Mouse (Mus musculus) bone marrow macrophage, adult 2 months (primary cell): ENCODE measurements around the gene Tmem206. TPM values are rescaled to one million over a fixed set of nuclear protein-coding genes. Genes with fewer than 3 reads are reported as not detected.

Source experiments
- H3K27ac ChIP-seq: 2 replicates; pipeline ENCODE4 v1.5.1; 2012; ENCODE audit warnings: low read depth, low read length; ENCODE audit not compliant: insufficient read depth
- H3K4me1 ChIP-seq: 2 replicates; pipeline ENCODE4 v1.6.1; 2012; ENCODE audit warnings: low read length; ENCODE audit not compliant: control insufficient read depth, insufficient read depth
- H3K4me3 ChIP-seq: 2 replicates; pipeline ENCODE4 v1.5.1; 2012; ENCODE audit warnings: mild to moderate bottlenecking, low read length, moderate library complexity; ENCODE audit not compliant: insufficient read depth
- CTCF ChIP-seq: IDR thresholded peaks from 2 replicates; pipeline ENCODE4 v1.5.1; 2012; ENCODE audit warnings: low read depth, mild to moderate bottlenecking, low read length, moderate library complexity
- POLR2A ChIP-seq: IDR thresholded peaks from 2 replicates; pipeline ENCODE4 v1.6.1; 2012; ENCODE audit warnings: mild to moderate bottlenecking, low read depth, low read length, borderline replicate concordance
- polyA plus RNA-seq: library from polyadenylated mRNA; stranded (reverse); fragments of >200 nt; gene quantifications from 2 replicates; pipeline ENCODE4 v1.2.4, GENCODE M21; 2012; ENCODE audit not compliant: missing spikeins, insufficient read depth, insufficient read length

Tmem206 gene
- polyA plus RNA-seq, 1 experiment: 37.6 TPM

GRCm38 (mm10) chr1:191324733-191325590, 750 bp upstream of the Tmem206 start:
- Histone ChIP-seq H3K27ac (peak overlapping the region; percentile 46), H3K4me3 (no peak overlapping the region), H3K4me1 (peaks cover 13% of the 10 kb centered on the region)
- TF ChIP-seq POLR2A: no peak
- TF ChIP-seq CTCF: no peak

GRCm38 (mm10) chr1:191326233-191326882, 646 bp downstream of the Tmem206 start:
- Histone ChIP-seq H3K4me3 (peak overlapping the region; percentile 94), H3K4me1 (peaks cover 26% of the 10 kb centered on the region), H3K27ac (peak overlapping the region; percentile 98)
- TF ChIP-seq POLR2A (peak; percentile 57; the same call in 1 of the 2 replicates), CTCF (no peak; the same call in 1 of the 2 replicates)

- Histone ChIP-seq H3K27ac (peak overlapping the region; percentile 98), H3K4me3 (peak overlapping the region; percentile 94), H3K4me1 (peaks cover 35% of the 10 kb centered on the region)
- TF ChIP-seq CTCF (no peak), POLR2A (no peak)
Measured at GRCm38 (mm10) chr1:191327258-191327657, 1.5 kb downstream of the Tmem206 start.

GRCm38 (mm10) chr1:191328019-191328441, 2.3 kb downstream of the Tmem206 start:
- H3K27ac ChIP-seq: peak overlapping the region; percentile 98
- TF ChIP-seq POLR2A (no peak), CTCF (no peak)
- H3K4me3 ChIP-seq: peak overlapping the region; percentile 94
- H3K4me1 ChIP-seq: peaks cover 43% of the 10 kb centered on the region

- TF ChIP-seq POLR2A (no peak), CTCF (no peak)
- peak overlapping the region; percentile 23 for H3K27ac ChIP-seq
- peaks cover 56% of the 10 kb centered on the region for H3K4me1 ChIP-seq
- peak overlapping the region; percentile 14; the same call in 1 of the 2 replicates for H3K4me3 ChIP-seq
Measured at GRCm38 (mm10) chr1:191330356-191330755, 4.6 kb downstream of the Tmem206 start.

GRCm38 (mm10) chr1:191334500-191334899, 8.8 kb downstream of the Tmem206 start:
- Histone ChIP-seq H3K4me3 (no peak overlapping the region), H3K4me1 (peaks cover 59% of the 10 kb centered on the region), H3K27ac (peak overlapping the region; percentile 64)
- no peak for TF ChIP-seq CTCF
- TF ChIP-seq POLR2A: no peak

GRCm38 (mm10) chr1:191339876-191340275, 14.2 kb downstream of the Tmem206 start:
- no peak overlapping the region for H3K4me3 ChIP-seq
- H3K4me1 ChIP-seq: peaks cover 11% of the 10 kb centered on the region
- TF ChIP-seq POLR2A (no peak), CTCF (no peak)
- no peak overlapping the region for H3K27ac ChIP-seq

GRCm38 (mm10) chr1:191340530-191340929, 14.8 kb downstream of the Tmem206 start:
- Histone ChIP-seq H3K4me3 (no peak overlapping the region), H3K27ac (no peak overlapping the region), H3K4me1 (peaks cover 6% of the 10 kb centered on the region)
- TF ChIP-seq POLR2A: no peak
- no peak for TF ChIP-seq CTCF

GRCm38 (mm10) chr1:191347602-191348001, 21.9 kb downstream of the Tmem206 start:
- H3K27ac ChIP-seq: no peak overlapping the region
- H3K4me1 ChIP-seq: peaks cover 10% of the 10 kb centered on the region
- no peak overlapping the region for H3K4me3 ChIP-seq
- TF ChIP-seq POLR2A: no peak
- no peak for TF ChIP-seq CTCF

- Histone ChIP-seq H3K27ac (no peak overlapping the region), H3K4me3 (no peak overlapping the region), H3K4me1 (peaks cover 10% of the 10 kb centered on the region)
- TF ChIP-seq POLR2A (no peak), CTCF (no peak)
Measured at GRCm38 (mm10) chr1:191348592-191348991, 22.9 kb downstream of the Tmem206 start.
